Mouse (Mus musculus): ENCODE data around the gene Crybb2. TPM values are rescaled to one million over a fixed set of nuclear protein-coding genes. Genes with fewer than 3 reads are reported as not detected.

Crybb2 gene
- total RNA-seq, 2 experiments from 2014 or later: not detected

DNA sequence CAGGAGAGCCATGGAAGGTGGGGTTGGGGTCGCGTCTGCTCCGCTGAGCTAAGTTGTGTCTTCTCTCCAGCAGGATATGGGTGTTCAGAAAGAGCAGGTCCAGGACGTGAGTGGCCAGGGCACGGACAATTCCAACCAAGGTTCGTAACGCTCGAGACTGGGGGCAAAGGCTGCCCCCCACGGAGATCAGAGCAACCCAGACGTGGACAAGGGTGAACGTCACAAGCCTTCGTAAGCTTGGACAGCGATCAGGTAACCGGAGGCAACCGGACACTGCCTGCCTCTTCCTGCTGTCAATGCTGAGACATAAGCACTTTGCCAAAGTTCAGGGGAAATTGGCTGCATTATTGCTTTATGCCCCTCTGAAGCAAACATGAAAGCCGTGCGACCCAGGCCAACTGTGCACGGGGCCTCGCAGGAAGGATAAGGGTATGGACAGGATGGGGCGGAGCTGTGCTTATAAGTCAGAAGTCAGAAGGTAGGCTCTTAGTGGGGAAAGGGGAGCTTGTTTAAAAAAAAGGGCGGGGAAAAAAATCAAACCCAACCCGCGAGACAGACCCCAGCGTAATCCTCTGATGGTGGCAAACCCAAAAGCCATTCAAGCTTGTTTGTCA, 20.3 kb upstream of the Crybb2 start:
- DNase-seq: no peak

DNA sequence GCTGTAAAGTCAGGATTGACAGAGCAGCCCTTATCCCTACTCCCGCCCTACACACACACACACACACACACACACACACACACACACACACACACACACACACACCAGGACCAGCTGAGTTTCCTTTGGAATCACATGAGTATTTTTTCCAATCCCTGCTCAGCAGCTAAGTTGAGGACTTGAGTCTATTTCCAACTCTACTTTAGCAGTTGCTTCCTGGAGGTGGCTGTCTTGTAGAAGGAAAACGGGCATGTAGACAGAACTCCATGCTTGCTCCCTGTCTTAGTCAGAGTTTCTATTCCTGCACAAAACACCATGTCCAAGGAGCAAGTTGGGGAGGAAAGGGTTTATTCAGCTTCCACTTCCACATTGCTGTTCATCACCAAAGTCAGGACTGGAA, 17.5 kb upstream of the Crybb2 start:
- DNase-seq: no peak

- no peak for DNase-seq
Observed at GRCm38 (mm10) chr5:113086990-113087389, 17.1 kb upstream of the Crybb2 start.

- no peak for DNase-seq
Observed at GRCm38 (mm10) chr5:113086439-113086838, 16.5 kb upstream of the Crybb2 start.

GRCm38 (mm10) chr5:113085931-113086330, 16.0 kb upstream of the Crybb2 start:
- DNase-seq: no peak

DNA sequence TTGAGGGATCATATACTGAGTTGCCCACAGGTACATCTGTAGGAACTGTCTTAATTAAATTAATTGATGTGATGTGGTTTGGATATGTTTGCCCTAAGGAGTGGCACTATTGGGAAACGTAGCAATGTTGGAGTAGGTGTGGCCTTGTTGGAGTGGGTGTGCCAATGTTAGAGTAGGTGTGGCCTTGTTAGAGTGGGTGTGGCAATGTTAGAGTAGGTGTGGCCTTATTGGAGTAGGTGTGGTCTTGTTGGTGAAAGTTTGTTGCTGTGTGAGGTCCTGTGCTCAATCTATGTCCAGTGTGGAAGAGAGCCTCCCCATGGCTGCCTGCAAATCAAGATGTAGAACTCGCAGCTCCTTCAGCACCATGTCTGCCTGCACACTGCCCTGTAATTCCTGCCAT, 14.4 kb upstream of the Crybb2 start:
- DNase-seq: no peak

GRCm38 (mm10) chr5:113082356-113083168, 12.6 kb upstream of the Crybb2 start:
- no peak for DNase-seq

DNA sequence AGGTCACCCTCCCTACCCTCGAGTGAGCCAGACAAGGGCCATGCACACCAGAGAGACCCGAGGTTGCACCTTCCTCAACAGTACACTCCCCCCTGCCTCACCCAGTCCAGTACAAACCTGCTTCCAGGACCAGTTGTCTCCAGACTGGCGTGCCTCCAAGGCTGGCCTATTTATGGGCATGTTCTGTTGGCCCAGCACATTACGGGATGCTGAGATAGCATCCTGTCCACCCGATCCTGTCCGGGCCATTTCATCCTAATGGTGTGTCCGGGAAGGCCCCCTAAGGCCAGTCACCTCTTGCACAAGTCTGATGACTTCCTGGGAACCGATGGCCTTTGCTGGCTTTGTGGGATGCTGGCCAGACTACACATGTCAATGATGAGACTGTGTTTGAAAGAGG, 11.5 kb upstream of the Crybb2 start, which contains the start of gene Crybb3:
Crybb3 (minus strand) TSS at position 146 of the 400 bp plus-strand sequence.
- peak; percentile 25 to 41 for DNase-seq

- DNase-seq: no peak
Observed at GRCm38 (mm10) chr5:113081020-113081419, 11.1 kb upstream of the Crybb2 start.

DNA sequence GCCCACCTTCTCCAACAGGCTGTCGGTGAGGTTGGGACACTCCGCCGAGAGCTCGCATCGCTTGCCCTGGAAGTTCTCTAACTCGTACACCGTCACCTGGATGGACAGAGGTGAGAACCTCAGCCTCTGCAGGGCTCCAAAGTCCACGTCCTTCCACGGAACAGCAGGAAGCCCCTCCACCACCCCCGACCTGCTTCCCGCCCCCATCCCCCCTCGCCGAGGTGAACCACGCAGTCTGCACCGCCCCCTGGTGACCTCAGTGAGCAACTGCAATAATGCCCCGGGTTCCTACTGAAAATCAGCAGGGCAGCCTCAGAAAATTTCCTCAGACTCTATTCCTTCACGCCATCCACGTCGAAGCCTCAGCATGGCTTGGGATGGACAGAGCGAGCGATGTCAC, 9.9 kb upstream of the Crybb2 start:
- peak; percentile 22 to 45 for DNase-seq

DNA sequence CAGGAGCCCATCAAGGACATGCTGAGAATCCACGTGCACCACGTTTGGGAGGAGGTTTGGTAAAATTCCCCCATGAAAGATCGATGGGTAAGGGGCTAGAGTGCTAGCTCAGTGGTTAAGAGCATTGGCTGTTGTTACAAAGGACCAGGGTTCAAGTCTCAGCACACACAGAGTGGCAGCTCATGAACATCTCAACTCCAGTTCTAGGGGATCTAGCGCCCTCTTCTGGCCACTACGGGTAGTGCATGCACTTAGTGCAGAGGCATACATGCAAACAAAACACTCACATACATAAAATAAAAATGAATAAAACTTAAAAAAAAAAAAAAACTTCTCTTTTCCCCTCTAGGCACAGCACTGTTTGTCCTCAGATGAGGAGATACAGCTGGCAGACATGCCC, 8.8 kb upstream of the Crybb2 start:
- no peak for DNase-seq

- peak; percentile 83 to 84 for DNase-seq
Observed at GRCm38 (mm10) chr5:113054308-113054707, 15.6 kb downstream of the Crybb2 start.

- no peak for DNase-seq
Observed at GRCm38 (mm10) chr5:113050581-113051185, 19.2 kb downstream of the Crybb2 start.

- no peak for DNase-seq
Observed at GRCm38 (mm10) chr5:113049876-113050275, 20.0 kb downstream of the Crybb2 start.

GRCm38 (mm10) chr5:113045511-113046273, 24.2 kb downstream of the Crybb2 start:
- DNase-seq: no peak

DNA sequence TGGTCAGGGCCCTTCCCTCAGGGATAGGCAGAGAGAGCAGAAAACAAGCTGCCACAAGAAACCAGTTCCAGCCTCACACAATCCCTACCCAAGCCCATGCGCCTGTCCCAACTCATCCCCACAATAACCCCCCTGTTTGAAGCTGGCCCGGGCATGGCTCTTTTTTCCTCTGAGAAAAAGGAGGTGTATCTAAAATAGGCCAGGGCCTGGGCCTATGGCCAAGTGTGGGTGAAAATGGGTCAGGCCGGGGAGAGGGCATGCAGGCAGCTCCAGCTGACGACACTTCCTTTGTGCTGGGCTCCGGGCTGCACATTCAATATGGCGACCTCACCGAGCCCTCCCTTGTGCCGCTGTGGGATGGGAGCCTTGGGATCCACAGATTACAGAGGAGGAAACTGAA, 26.4 kb downstream of the Crybb2 start:
- DNase-seq: peak; percentile 66 to 70

DNA sequence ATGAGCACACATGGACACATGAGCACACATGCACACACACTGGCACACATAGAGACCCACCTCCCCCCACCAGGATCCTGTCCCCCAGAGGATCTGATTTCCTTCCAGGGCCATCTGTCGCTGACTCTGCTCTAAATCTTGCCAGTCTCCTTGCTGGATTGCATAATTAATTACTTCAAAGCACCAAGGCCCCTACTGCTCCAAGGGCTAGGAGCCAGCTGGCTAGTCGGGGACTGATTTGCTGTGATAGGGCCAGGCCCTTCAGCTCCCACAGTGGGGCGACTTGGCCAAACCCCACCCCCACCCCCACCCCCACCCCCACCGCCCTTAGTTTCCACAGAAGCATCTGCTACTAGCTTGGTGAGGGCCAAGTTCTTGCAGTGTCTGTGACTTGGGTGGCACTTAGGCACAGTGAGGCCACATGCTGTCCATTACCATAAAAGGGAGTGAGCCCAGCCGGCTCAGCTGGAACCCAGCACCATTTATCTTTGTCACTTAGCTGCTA, 28.3 kb downstream of the Crybb2 start:
- peak; percentile 68 to 70 for DNase-seq

- peak; percentile 5 for DNase-seq
Observed at GRCm38 (mm10) chr5:113040776-113041175, 29.1 kb downstream of the Crybb2 start.

- no peak for DNase-seq
Observed at GRCm38 (mm10) chr5:113038601-113039000, 31.3 kb downstream of the Crybb2 start.

DNA sequence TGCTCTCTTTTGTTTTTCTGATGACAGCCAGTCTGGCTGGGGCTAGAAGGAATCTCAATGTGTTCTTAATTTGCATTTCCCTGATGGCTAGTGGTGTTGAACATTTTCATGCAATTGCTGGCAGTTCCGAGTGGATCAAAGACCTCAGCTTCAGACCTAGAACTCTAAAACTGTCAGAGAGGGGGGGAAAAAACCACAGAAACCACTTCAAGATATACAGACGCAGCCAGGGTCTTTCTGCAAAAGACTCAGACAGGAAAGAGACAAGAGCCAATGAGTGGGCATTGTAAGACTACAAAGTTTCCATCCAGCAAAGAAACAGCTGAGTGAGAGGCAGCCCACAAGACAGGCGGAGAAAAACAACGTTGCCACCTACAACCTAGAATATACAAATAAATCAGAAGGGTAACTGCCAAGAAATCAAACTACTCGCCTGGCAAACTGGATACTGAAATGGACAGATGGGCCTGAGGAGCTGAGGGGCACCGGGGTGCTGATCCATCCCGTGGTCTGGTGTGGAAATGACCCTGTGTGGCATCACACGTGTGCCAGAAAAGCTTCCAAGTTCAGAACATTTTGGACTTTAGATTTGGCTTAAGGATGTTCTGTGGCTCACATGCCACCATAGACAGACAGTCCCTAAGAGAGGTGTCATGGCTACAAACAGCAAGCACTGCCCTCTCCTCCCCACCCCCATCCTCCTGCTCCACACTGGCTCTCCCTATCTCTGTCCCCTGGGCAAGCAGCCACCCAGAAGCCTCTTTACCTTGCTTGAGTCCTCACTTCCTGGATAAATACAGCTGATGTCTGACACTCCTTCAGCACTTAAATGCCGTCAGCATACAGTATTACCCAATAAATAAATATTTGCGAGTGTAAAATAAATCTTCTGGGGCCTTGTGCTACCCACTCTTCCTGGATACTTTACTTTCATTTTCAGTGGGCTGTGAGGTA, 34.5 kb downstream of the Crybb2 start:
- DNase-seq: no peak

GRCm38 (mm10) chr5:113031201-113031754, 38.6 kb downstream of the Crybb2 start:
- no peak for DNase-seq
